Mouse (Mus musculus) heart, adult 11 months (tissue): ENCODE measurements at regions not wholly inside any gene's neighbourhood (a gene's known extent, or its start where the extent isn't known, plus 50 kb on each side); places are given as distances from the start of the nearest gene placed in this dataset.

Experiments used
- DNase-seq: peaks from one replicate; pipeline ENCODE4 v3.0.0; 2022

GRCm38 (mm10) chr14:104006426-104006825 is 162.2 kb upstream of the Ednrb start:
- DNase-seq, result no peak

- peak; percentile 92 for DNase-seq
These were observed 160.9 kb upstream of the Ednrb start for GRCm38 (mm10) chr14:104005132-104005531.

GRCm38 (mm10) chr14:104002421-104002820 is 158.2 kb upstream of the Ednrb start:
- no peak for DNase-seq

DNA sequence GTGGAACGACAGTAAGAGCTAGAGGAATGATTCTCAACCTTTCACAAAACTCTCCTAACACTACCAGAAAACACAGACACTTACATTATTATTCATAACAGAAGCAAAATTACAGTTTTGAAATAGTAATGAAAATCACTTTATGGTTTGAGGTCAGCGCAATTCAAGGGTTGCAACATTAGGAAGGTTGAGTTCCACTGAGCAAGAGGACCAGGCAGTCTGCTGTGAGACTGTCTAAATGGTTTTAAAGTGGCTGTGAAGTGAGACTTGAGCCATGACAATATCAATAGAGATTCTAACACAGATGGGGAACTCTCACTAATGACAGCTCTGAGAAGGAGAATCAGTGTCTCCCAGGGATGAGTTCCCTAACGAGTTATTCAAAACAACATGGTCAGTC is 146.2 kb upstream of the Ednrb start:
- DNase-seq, result no peak

GRCm38 (mm10) chr14:103989949-103990348 is 145.7 kb upstream of the Ednrb start:
- no peak for DNase-seq

- no peak for DNase-seq
These were observed 143.1 kb upstream of the Ednrb start for GRCm38 (mm10) chr14:103987266-103987665.

- DNase-seq, result no peak
These were observed 140.1 kb upstream of the Ednrb start for GRCm38 (mm10) chr14:103984349-103984748.

DNA sequence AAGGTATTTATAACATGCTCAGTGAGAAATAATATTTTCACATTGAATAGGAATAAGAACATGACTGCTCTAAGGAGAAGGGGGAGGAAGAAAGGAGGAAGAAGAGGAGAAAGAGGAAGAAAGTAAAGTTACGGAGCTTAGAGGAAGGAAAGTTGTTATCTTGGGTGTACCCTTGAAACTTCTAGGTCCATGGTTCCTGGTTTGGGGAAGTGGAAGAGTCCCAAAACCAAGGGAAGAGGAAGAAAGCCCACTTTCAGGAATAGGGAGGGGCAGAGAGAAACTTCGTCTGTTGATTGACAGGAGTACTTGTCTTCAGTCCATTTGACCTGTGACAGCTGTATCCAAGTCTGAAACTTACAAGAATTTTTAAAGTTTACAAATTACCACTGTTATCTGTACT is 134.6 kb upstream of the Ednrb start:
- DNase-seq, result no peak

- DNase-seq, result no peak
These were observed 133.6 kb upstream of the Ednrb start for GRCm38 (mm10) chr14:103977769-103978168.

GRCm38 (mm10) chr14:103973955-103974354 is 129.8 kb upstream of the Ednrb start:
- no peak for DNase-seq

DNA sequence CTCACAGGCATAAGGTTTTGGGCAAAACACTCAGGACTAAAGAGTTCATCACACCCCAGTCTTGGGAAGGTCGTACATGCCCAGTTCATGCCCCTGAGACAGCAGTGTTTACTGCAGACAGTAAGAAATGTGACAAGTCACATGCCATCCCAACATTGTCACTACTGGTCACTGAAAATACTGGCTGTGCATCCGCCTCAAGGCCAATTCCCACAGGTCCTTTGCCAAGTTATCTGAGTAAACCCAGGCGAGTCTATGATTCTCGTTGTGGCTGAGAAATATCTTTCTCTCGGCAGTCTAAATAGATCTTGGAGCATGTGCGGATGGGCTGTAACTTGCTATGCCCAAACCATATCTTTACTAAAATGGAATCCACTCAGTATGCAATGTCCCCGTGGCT is 128.9 kb upstream of the Ednrb start:
- DNase-seq, result no peak

DNA sequence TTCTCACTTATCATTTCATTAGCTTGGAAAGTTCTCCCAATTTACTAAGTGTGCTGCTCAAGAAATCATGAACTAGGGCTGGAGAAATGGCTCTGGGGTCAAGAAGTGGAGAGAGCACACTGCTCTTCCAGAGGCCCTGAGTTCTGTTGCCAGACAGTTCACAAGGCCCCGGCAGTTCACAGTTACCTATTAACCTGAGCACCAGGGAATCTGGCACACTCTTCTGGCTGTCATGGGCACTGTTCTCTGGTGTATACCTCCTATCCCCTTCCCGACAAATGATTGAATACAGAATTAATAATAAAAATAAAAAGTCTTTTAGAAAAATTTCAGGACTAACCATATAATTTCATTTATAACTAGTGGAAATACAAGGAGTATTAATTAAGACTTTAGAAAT is 125.1 kb upstream of the Ednrb start:
- DNase-seq, result peak; percentile 27

- DNase-seq, result peak; percentile 50
These were observed 122.1 kb upstream of the Ednrb start for GRCm38 (mm10) chr14:103966293-103966692.

DNA sequence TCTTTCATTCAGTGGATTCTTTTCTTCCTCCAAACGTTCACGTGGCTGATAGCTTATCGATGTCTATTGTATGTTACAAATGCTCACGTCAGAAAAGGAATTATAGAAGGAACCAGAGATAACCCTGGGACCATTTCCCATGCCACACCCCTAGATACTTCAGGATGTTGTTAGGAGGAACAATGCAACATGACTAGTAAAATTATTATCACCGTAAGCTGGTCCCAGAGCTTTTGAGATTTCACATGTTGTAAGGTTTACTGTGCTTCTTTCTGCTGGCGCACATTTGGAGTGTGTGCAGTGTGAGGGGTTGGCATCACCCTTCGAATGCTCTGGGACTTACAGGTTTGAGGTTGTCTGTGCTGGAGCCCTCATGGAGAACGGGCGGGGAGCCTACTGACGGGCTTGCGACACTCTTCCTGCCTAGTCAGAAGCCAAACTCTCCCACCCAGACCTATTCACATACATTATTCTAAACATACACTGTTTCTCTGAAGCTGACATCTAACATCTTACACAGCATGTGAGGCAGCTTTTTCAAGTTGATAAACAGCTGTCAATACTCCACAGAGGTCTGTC is 118.2 kb upstream of the Ednrb start:
- DNase-seq, result peak; percentile 75

GRCm38 (mm10) chr14:103951899-103952298 is 107.7 kb upstream of the Ednrb start:
- peak; percentile 55 for DNase-seq

DNA sequence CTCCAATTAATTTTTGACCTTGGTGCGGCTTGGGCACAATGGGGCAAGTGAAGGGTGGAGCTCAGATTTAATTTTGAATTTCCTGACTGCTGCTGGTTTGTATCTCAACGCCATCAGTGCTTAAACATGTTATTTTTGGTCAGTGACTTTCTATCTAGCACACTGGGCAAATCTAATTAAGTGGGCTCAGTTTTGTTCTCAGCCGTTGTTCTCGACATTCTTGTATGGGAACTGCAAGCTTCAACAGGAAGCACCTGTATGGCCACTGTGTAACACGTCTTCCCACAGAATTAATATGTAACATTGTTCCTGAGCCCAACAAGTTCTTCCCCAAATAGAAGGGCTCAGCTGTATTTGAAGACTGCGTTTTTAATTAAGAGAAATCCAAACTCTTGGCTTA is 105.7 kb upstream of the Ednrb start:
- peak; percentile 93 for DNase-seq

- DNase-seq, result no peak
These were observed 104.0 kb upstream of the Ednrb start for GRCm38 (mm10) chr14:103948026-103948777.

GRCm38 (mm10) chr14:103945753-103946152 is 101.6 kb upstream of the Ednrb start:
- peak; percentile 97 for DNase-seq

- no peak for DNase-seq
These were observed 95.7 kb upstream of the Ednrb start for GRCm38 (mm10) chr14:103939867-103940266.

DNA sequence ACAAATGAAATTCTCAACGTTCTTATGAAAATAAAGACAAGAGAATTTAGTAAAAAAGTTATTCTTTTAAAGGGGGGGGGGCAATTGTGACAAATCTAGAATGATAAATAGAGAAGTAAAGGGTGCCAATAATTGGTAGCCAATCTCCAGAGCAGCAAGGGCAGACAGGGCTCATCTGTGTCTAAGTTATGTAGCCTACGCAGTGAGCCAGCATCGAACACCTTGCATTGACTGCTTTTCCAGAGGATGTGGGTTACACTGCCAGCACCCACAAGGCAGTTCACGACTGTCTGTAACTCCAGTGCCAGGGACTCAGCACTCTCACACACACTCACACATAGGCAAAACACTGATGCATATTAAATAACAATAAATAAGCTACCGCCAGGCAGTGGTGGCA is 94.7 kb upstream of the Ednrb start:
- no peak for DNase-seq

GRCm38 (mm10) chr14:103938201-103938600 is 94.0 kb upstream of the Ednrb start:
- DNase-seq, result no peak

DNA sequence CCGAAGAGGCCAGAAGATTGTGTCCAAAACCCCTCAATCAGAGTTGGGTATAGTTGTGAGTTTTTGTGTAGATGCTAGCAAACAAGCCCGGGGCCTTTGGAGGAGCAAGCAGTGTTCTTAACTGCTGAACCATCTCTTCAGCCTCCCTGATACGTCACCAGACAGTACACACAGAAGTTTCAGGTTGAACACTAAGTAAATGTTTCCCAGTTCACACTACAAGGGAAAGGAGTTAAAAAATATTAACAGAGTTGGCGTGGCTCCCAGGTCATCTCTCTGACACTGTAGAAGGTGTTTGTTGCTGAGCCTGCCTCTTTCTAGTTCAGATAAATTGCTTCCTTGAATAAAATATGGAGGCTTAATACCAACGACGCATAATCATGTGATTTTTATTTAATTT is 93.5 kb upstream of the Ednrb start:
- DNase-seq, result no peak

DNA sequence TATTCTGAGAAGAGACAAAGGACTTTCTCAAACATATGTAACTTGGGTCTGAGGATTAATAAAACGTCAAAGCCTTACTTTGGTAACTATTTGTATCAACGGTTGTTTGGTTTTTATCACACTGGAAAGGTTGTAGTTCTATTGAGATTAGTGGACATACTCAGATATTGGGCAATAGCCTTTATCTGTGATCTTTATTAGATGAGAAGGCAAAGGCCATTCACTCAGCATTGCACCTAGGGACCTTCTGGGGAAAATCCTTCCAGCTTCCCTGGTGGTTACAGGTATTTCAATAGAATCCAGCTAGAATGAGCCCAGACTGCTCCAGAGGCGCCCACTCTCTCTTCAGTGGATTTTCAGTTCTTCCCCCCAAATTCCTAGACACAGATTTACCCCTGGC is 89.6 kb upstream of the Ednrb start:
- DNase-seq, result no peak

DNA sequence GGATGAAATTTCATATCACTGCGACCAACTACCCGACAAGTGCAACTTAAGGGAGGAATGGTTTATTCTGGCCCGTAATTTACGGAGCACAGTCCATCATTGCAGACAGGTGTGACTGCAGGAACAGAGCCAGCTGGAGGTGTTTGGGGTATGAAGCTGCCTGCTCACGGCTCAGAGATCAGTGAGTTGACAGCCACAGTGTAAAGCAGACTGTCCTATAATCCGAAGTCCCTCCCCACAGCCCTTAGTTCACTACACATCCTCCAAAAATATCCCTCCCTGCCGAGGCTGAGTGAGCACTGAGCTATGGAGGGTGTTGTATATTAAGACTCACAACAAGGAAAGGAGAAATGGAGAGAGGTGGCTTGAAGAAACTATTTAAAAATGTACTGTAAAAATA is 88.0 kb upstream of the Ednrb start:
- DNase-seq, result no peak
